Mouse (Mus musculus) CH12F3 (cell line): ENCODE data around the gene Gm16181.

ENCODE experiments used
- in situ Hi-C: fragments of 300-500 bp; cut with MboI; formaldehyde crosslinking; loops from 2 replicates; pipeline ENCODE4 v1.14.3; 2020; ENCODE audit warnings: low sequenced_read_pairs

Gene Gm16181

DNA sequence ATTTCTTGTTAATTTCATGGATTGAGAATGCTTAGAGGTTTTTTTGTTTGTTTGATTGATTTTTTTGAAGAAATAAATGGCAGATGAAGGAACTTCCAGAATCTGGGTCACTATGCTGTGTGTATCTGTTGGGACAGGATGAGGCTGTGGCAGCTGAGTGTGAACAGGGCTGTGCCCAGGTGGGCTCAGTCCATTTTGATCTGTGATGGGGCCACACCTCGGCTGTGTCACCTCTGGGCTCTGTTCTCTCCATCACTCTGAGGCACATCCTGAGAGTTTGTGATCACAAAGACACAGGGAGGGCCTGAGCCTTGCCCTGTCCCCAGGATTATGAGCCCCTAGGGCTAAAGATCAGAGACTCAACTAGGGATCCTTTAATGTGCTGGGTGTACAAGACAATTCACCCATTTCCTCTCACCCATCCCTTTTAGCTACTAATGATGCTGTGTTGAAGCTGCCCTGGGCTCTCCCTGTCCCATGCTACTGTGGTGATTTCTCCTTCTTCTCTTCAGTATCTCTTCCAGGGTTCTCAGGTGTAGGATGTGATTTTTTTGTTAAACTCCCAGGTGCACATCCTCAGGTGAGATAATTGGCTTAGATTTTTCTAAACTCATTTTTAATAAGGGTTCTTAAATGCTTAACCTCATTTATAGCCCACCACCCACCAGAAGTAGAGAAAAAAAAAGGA, 46.9 kb downstream of the Gm16181 start:
- in situ Hi-C loops = no loop called here

DNA sequence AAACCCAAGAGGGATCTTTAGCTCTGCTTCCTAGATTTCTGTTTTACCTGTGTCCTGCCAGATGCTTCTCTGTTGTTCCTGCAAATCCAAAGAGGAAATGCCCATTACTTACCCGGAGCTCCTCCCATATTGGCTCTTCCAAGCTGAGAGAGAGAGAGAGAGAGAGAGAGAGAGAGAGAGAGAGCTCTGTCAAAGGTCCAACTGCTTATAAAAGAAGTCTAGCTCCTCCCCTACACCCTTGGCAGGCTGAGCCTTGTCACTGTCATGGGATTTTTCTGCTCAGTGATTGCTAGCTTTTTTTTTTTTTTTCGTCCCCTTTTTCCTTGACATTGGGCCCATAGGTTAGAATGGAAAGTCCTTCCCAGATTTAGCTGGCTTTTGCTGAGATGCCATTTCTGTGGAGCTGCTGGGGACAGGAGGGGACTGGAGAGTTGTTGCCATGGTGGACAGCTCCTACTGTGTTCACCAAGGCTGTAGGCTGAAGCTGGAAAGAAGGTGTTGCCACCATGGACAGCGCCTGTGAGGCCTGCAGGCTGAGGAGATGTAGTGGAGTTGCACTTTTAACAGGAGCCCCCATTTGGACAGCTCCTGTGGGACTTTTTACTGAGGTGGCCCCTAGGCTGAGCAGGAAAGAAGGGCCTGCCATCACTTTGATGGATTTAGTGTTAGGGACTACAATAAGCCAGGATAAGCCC, 49.2 kb downstream of the Gm16181 start:
- in situ Hi-C loops = loop anchor here (5.0 kb wide), 1 partner anchor 1297 kb away; no protein-coding TSS in a partner anchor

DNA sequence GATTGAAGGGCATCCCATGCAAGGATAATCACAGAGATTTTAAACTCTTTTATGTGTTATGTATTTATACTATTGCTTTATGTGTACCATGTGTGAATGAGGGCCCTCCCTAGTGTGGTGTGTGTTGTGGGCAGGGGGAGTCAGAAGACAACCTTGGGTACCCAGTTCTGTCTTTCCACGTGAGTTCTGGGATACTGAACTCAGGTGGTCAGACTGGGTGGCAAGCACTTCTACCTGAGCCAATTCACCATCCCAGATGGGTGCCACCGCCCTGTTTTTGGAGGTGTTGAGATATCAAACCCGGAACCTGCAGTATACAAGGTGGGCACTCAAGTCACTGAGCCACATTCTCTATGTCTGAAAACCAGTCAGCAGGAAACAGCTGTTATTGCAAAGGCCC, 51.6 kb downstream of the Gm16181 start:
- in situ Hi-C loops = loop anchor here (5.0 kb wide), 1 partner anchor 1300 kb away; no protein-coding TSS in a partner anchor
